Mouse (Mus musculus): Measurements from ENCODE around the gene Cep350. TPM values are rescaled to one million over a fixed set of nuclear protein-coding genes. Genes with fewer than 3 reads are reported as not detected.
"Not testable (repeated sequence)": the region's sequence is repeated elsewhere in the genome, so short reads cannot be mapped to it uniquely, and the experiment has no call there.

The Cep350 gene
- polyA plus RNA-seq, 1 experiment from 2014 or later = 7.0 TPM

DNA sequence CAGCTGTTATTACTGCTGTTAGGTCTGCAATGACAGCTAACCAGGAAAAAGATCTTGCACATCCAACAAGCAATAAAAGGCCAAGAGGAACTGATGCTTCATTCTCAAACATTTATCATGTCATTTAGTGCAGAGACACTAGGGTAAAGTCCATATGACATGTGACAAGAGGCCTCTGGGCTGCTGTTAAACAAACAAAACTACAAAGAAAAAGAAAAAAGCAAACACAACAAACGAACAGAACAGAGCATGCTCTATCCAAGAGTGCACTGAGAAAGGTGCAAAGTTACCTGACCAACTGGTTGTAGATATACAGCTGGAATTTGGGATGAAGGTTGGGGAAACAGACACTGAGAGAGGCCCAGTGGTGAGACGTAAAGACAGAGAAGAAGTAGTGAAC is 86.2 kb downstream of the Cep350 start:
- WGBS = 79% methylated on average over 2 of the region's 2 CpGs
- Histone ChIP-seq H3K36me3 (peaks cover 79% of the 10 kb centered on the region), H3K4me1 (no peaks in the 10 kb centered on the region), H3K4me3 (no peak overlapping the region), H3K27ac (replicated peaks) (no peak overlapping the region), H3K27me3 (replicated peaks) (no peaks in the 10 kb centered on the region), H3K4me2 (no peak overlapping the region), H3K9ac (no peak overlapping the region), H3K9me3 (peaks cover 9% of the 10 kb centered on the region; the same call in 1 of the 2 replicates)
- ATAC-seq (ENCODE audit: extremely low read depth, insufficient number of reproducible peaks, low FRiP score, low TSS enrichment) = no peak

DNA sequence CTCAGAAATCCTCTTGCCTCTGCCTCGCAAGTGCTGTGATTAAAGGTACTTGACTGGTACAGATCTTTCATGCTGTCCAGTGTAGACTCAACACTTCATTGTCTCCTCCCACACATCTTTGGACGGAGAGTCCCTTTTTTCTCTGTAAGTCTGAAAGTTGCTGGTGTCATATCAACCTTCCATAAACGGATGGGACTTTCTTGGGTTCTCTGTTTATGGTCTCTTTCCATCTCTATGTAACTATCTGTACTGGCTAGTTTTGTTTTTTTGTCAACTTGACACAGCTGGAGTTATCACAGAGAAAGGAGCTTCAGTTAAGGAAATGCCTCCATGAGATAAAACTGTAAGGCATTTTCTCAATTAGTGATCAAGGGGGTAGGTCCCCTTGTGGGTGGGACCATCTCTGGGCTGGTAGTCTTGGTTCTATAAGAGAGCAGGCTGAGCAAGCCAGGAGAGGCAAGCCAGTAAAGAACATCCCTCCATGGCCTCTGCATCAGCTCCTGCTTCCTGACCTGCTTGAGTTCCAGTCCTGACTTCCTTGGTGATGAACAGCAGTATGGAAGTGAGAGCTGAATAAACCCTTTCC is 90.3 kb downstream of the Cep350 start:
- WGBS = 77% methylated on average over 3 of the region's 3 CpGs
- H3K36me3 ChIP-seq = peaks cover 82% of the 10 kb centered on the region
- not testable (repeated sequence) for ATAC-seq (ENCODE audit: extremely low read depth, insufficient number of reproducible peaks, low FRiP score, low TSS enrichment); H3K4me2 ChIP-seq; H3K9ac ChIP-seq; H3K9me3 ChIP-seq; H3K27me3 ChIP-seq (replicated peaks); H3K27ac ChIP-seq (replicated peaks); H3K4me1 ChIP-seq; H3K4me3 ChIP-seq

DNA sequence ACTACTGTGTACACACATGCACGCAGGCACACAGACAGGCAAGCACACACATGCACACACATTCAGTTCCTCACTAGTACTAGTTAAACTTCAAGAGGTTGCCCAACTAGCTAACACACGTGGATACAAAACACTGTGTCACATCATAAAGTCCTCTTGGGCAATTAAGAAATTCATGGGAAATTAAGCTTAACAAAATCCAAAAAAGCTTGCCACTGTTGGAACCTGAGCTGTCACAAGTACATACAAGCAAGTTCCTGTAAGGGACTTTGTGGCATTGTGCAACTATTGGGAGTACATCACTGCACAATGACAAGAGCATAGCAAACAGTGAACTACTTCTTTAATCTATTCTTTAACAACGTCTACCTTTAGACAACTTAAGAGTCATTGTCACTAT is 93.5 kb downstream of the Cep350 start:
- no peak for ATAC-seq (ENCODE audit: extremely low read depth, insufficient number of reproducible peaks, low FRiP score, low TSS enrichment)
- Histone ChIP-seq H3K27ac (replicated peaks) (no peak overlapping the region), H3K36me3 (peaks cover 82% of the 10 kb centered on the region), H3K9me3 (no peaks in the 10 kb centered on the region), H3K4me1 (no peaks in the 10 kb centered on the region), H3K27me3 (replicated peaks) (no peaks in the 10 kb centered on the region), H3K9ac (no peak overlapping the region), H3K4me2 (no peak overlapping the region), H3K4me3 (no peak overlapping the region)
- WGBS = 90% methylated on average over 3 of the region's 3 CpGs

GRCm38 (mm10) chr1:155862967-155863366 is 110.1 kb downstream of the Cep350 start:
- H3K9me3 ChIP-seq = no peaks in the 10 kb centered on the region
- no peaks in the 10 kb centered on the region for H3K4me1 ChIP-seq
- H3K9ac ChIP-seq = no peak overlapping the region
- 64% methylated on average over 4 of the region's 4 CpGs for WGBS
- no peak overlapping the region for H3K4me3 ChIP-seq
- peaks cover 82% of the 10 kb centered on the region for H3K36me3 ChIP-seq
- no peak overlapping the region for H3K27ac ChIP-seq (replicated peaks)
- no peak for ATAC-seq (ENCODE audit: extremely low read depth, insufficient number of reproducible peaks, low FRiP score, low TSS enrichment)
- H3K27me3 ChIP-seq (replicated peaks) = no peaks in the 10 kb centered on the region
- no peak overlapping the region for H3K4me2 ChIP-seq

DNA sequence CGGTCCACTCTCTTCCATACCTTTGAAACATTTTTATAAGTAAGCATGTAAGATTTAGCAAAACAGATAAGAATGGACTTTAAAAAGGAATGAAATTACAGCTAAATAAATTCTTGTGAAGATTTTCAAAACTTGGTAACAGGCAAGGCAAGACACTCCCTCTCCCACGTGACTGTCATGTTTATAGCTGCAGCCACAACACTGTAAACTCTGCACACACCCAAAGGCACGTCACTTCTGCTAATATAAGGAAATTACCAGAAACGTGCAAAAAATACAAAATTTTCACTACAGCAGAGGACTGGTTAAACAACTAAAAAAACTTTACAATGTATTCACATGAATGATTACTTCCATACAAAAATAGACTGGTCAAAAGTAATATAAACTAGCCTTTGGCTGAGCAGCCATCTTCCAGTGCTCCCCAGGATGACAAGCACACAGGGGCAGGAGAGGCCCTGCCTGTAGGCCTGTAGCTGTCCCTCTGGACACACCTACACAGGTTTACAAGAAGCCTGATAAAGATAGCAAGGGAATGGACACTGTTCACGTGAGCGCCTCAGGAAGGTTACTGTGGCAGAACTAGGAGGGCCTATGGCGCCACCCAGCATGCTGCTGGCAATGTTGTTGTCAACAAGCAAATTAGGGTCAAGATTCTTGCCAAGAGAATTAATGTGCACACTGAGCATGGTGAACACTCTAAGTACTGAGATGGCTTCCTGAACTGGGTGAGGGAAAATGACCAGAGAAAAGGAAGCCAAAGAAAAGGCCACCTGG is 117.9 kb downstream of the Cep350 start:
- Histone ChIP-seq H3K4me3 (no peak overlapping the region), H3K4me1 (no peaks in the 10 kb centered on the region), H3K27me3 (replicated peaks) (no peaks in the 10 kb centered on the region), H3K36me3 (peaks cover 86% of the 10 kb centered on the region), H3K9ac (no peak overlapping the region), H3K4me2 (no peak overlapping the region), H3K9me3 (no peaks in the 10 kb centered on the region), H3K27ac (replicated peaks) (no peak overlapping the region)
- 82% methylated on average over 7 of the region's 7 CpGs for WGBS
- ATAC-seq (ENCODE audit: extremely low read depth, insufficient number of reproducible peaks, low FRiP score, low TSS enrichment) = no peak

DNA sequence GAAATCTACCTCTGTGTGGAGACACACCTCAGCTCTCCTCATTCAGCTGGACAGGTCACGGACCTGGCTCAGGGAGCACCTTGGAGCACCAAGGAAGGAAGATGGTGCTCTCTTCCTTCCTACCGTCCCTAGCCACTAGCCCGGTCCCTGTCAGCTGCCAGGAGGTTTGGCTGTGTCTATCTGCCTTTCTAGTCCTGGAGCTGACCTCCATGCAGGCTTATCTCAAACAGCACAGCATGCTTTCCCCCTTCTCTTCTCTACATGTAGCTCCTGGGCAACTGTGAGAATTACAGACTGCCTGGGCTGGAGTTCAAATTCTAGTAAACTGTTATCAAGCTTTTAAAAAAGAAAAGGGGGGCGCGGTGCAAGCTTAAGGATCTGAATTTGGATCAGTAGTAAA is 120.0 kb downstream of the Cep350 start:
- WGBS = 80% methylated on average over 5 of the region's 5 CpGs
- no peak overlapping the region for H3K9ac ChIP-seq
- no peak overlapping the region for H3K4me3 ChIP-seq
- H3K4me2 ChIP-seq = no peak overlapping the region
- no peaks in the 10 kb centered on the region for H3K27me3 ChIP-seq (replicated peaks)
- ATAC-seq (ENCODE audit: extremely low read depth, insufficient number of reproducible peaks, low FRiP score, low TSS enrichment) = no peak
- no peak overlapping the region for H3K27ac ChIP-seq (replicated peaks)
- H3K4me1 ChIP-seq = no peaks in the 10 kb centered on the region
- H3K9me3 ChIP-seq = no peaks in the 10 kb centered on the region
- peaks cover 84% of the 10 kb centered on the region for H3K36me3 ChIP-seq

GRCm38 (mm10) chr1:155844235-155844634 is 128.8 kb downstream of the Cep350 start:
- 62% methylated on average over 5 of the region's 5 CpGs for WGBS
- Histone ChIP-seq H3K4me1 (peaks cover 18% of the 10 kb centered on the region), H3K27me3 (replicated peaks) (no peaks in the 10 kb centered on the region), H3K4me3 (no peak overlapping the region), H3K4me2 (no peak overlapping the region), H3K9me3 (no peaks in the 10 kb centered on the region), H3K9ac (no peak overlapping the region), H3K27ac (replicated peaks) (peak overlapping the region; percentile 34; the same call in 1 of the 2 replicates), H3K36me3 (peaks cover 42% of the 10 kb centered on the region)
- no peak for ATAC-seq (ENCODE audit: extremely low read depth, insufficient number of reproducible peaks, low FRiP score, low TSS enrichment)

- ATAC-seq (ENCODE audit: extremely low read depth, insufficient number of reproducible peaks, low FRiP score, low TSS enrichment) = no peak
- Histone ChIP-seq H3K4me2 (no peak overlapping the region), H3K27ac (replicated peaks) (0 out of 2 replicates have a peak overlapping the region, but pooled peaks have one; percentile 34), H3K4me1 (peaks cover 18% of the 10 kb centered on the region), H3K4me3 (no peak overlapping the region), H3K9ac (no peak overlapping the region), H3K36me3 (peaks cover 36% of the 10 kb centered on the region), H3K27me3 (replicated peaks) (no peaks in the 10 kb centered on the region), H3K9me3 (no peaks in the 10 kb centered on the region)
- 72% methylated on average over 4 of the region's 4 CpGs for WGBS
Measured at GRCm38 (mm10) chr1:155843538-155843937, 129.5 kb downstream of the Cep350 start.

DNA sequence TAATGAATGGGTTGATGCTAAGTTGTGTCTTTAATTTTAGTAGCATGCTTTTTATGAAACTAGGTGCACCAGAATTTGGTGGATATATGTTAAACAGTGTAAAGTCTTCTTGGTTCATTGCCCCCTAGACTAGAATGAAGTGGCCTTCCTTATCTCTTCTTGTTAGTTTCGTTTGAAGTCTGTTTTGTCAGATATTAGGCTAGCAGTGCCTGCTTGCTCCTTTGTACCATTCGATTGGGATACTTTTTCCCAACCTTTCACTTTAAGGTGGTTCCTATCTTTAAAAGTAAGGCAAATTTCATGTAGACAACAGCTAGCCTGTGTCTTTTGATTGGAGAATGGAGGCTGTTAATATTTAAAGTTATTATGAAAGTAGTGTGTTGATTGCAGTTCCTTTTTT is 137.4 kb downstream of the Cep350 start:
- no peaks in the 10 kb centered on the region for H3K9me3 ChIP-seq
- H3K27ac ChIP-seq (replicated peaks) = no peak overlapping the region
- H3K9ac ChIP-seq = no peak overlapping the region
- no peak overlapping the region for H3K4me3 ChIP-seq
- no peaks in the 10 kb centered on the region for H3K27me3 ChIP-seq (replicated peaks)
- peaks cover 5% of the 10 kb centered on the region; the same call in 1 of the 2 replicates for H3K36me3 ChIP-seq
- H3K4me1 ChIP-seq = no peaks in the 10 kb centered on the region
- no peak overlapping the region for H3K4me2 ChIP-seq
- no peak for ATAC-seq (ENCODE audit: extremely low read depth, insufficient number of reproducible peaks, low FRiP score, low TSS enrichment)
- WGBS = 45% methylated on average over 2 of the region's 2 CpGs

DNA sequence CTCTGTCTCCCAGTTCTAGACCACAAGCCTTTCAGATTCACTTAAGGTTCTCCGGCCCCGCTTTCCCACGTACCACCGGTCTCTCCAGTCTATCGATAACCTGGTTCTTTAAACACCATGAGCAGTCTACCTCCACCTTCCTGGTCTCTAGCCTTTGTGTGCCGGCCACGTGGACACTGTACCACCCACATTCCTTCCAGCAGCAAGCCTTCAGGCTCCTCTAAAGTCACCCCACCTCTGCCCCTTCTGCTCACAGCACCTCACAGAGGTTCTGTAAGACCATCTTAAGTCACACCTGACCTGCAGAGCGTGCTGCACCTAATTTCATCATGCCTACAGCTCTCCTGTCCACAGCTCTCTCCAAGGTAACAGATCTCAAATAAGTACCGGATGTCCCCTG is 139.4 kb downstream of the Cep350 start:
- WGBS = 87% methylated on average over 9 of the region's 9 CpGs
- no peak for ATAC-seq (ENCODE audit: extremely low read depth, insufficient number of reproducible peaks, low FRiP score, low TSS enrichment)

GRCm38 (mm10) chr1:155831958-155832357 is 141.1 kb downstream of the Cep350 start:
- no peak overlapping the region for H3K4me2 ChIP-seq
- WGBS = 80% methylated on average over 3 of the region's 3 CpGs

More for the DNA sequence above, 139.4 kb downstream of the Cep350 start:
- no peaks in the 10 kb centered on the region for H3K9me3 ChIP-seq
- H3K4me1 ChIP-seq = no peaks in the 10 kb centered on the region
- no peaks in the 10 kb centered on the region for H3K27me3 ChIP-seq (replicated peaks)
- no peak overlapping the region for H3K27ac ChIP-seq (replicated peaks)
- no peak overlapping the region for H3K4me3 ChIP-seq
- H3K9ac ChIP-seq = no peak overlapping the region
- H3K4me2 ChIP-seq = no peak overlapping the region
- no peaks in the 10 kb centered on the region for H3K36me3 ChIP-seq

GRCm38 (mm10) chr1:155830861-155831260 is 142.2 kb downstream of the Cep350 start:
- ATAC-seq (ENCODE audit: extremely low read depth, insufficient number of reproducible peaks, low FRiP score, low TSS enrichment) = no peak

More at GRCm38 (mm10) chr1:155831958-155832357, 141.1 kb downstream of the Cep350 start:
- no peaks in the 10 kb centered on the region for H3K27me3 ChIP-seq (replicated peaks)
- no peaks in the 10 kb centered on the region for H3K9me3 ChIP-seq
- H3K4me3 ChIP-seq = no peak overlapping the region
- no peak overlapping the region for H3K9ac ChIP-seq
- ATAC-seq (ENCODE audit: extremely low read depth, insufficient number of reproducible peaks, low FRiP score, low TSS enrichment) = no peak
- H3K36me3 ChIP-seq = no peaks in the 10 kb centered on the region
- no peak overlapping the region for H3K27ac ChIP-seq (replicated peaks)
- H3K4me1 ChIP-seq = no peaks in the 10 kb centered on the region

More at GRCm38 (mm10) chr1:155830861-155831260, 142.2 kb downstream of the Cep350 start:
- 61% methylated on average over 6 of the region's 6 CpGs for WGBS
- no peaks in the 10 kb centered on the region for H3K36me3 ChIP-seq
- H3K27ac ChIP-seq (replicated peaks) = no peak overlapping the region
- no peaks in the 10 kb centered on the region for H3K9me3 ChIP-seq
- no peak overlapping the region for H3K4me3 ChIP-seq
- no peak overlapping the region for H3K9ac ChIP-seq
- no peaks in the 10 kb centered on the region for H3K27me3 ChIP-seq (replicated peaks)
- H3K4me2 ChIP-seq = no peak overlapping the region
- no peaks in the 10 kb centered on the region for H3K4me1 ChIP-seq
